ENCODE assay signal across 17 mouse cellular contexts in genomic region chr14:54161206-54161605, GRCm38 (mm10).
"Had no signal": no experiment of that assay in that cellular context is flagged by ENCODE, and none has a peak within 500 bp of the region (broad histone marks: within the 10 kb centered on the region; RNA-seq: fewer than 3 reads in every experiment).

No protein-coding gene starts in this region.

- DNase-seq: kidney, adult 2 months; kidney, postnatal 25 days; layer of hippocampus, adult 9-11 months; liver; lung, adult 18-20 months; lung, postnatal 10 days; lung, postnatal 36 days had no signal

- H3K4me3 ChIP-seq: layer of hippocampus, adult 2 months; limb, embryonic 10.5 days; limb, embryonic 13.5 days; liver, embryonic 12.5 days; liver, embryonic 15.5 days; lung, embryonic 15.5 days; megakaryocyte, embryonic 14.5 days; midbrain, embryonic 10.5 days had no signal

- H3K27me3 ChIP-seq: limb, embryonic 13.5 days; lung, embryonic 15.5 days had no signal

- H3K27ac ChIP-seq: kidney, postnatal 0 days; limb, embryonic 10.5 days; limb, embryonic 13.5 days; liver, embryonic 12.5 days; liver, embryonic 15.5 days; lung, embryonic 15.5 days; midbrain, embryonic 10.5 days had no signal

- H3K36me3 ChIP-seq: limb, embryonic 10.5 days; limb, embryonic 13.5 days; liver, embryonic 12.5 days; liver, embryonic 15.5 days; lung, embryonic 15.5 days; midbrain, embryonic 10.5 days had no signal

- ATAC-seq: intestine, postnatal 0 days; liver, embryonic 12.5 days had no signal

- H3K9ac ChIP-seq: liver, embryonic 12.5 days; liver, embryonic 15.5 days; lung, embryonic 15.5 days had no signal

- H3K4me2 ChIP-seq: limb, embryonic 13.5 days; liver, embryonic 12.5 days; liver, embryonic 15.5 days; lung, embryonic 15.5 days had no signal

- H3K9me3 ChIP-seq: limb, embryonic 10.5 days; limb, embryonic 13.5 days; liver, embryonic 12.5 days; liver, embryonic 15.5 days; lung, embryonic 15.5 days; megakaryocyte, embryonic 14.5 days; midbrain, embryonic 10.5 days had no signal

- H3K4me1 ChIP-seq: liver, embryonic 12.5 days; liver, embryonic 15.5 days; megakaryocyte, embryonic 14.5 days had no signal
